In genomic region chr8:124751709-124752173, GRCm38 (mm10) we compare ENCODE assay signal across 8 mouse cellular contexts. TPM values are rescaled to one million over a fixed set of nuclear protein-coding genes. Genes with fewer than 3 reads are reported as not detected.
DNase-seq lines count a peak whose midpoint lies in the region; ATAC-seq and TF ChIP-seq lines count a peak whose summit lies in the region.

Fam89a (minus strand) TSS chr8:124751832.

- H3K4me3 ChIP-seq in C2C12 (ENCODE audit: insufficient read depth, poor library complexity, severe bottlenecking), result peak within 1 kb of the TSS; percentile 32
- H3K4me3 ChIP-seq in forebrain, embryonic 12.5 days (replicated peaks), result peak within 1 kb of the TSS; percentile 57
- H3K4me3 ChIP-seq in limb, embryonic 12.5 days (replicated peaks), result peak within 1 kb of the TSS; percentile 65
- peak within 1 kb of the TSS; percentile 48 for H3K4me3 ChIP-seq in midbrain, embryonic 12.5 days
- H3K4me3 ChIP-seq in stomach, embryonic 16.5 days (replicated peaks; ENCODE audit: low read length), result peak within 1 kb of the TSS; percentile 65

- H3K27ac ChIP-seq in forebrain, embryonic 12.5 days, result no peak within 1 kb of the TSS
- H3K27ac ChIP-seq in limb, embryonic 12.5 days, result no peak within 1 kb of the TSS
- H3K27ac ChIP-seq in midbrain, embryonic 12.5 days (replicated peaks), result no peak within 1 kb of the TSS
- no peak within 1 kb of the TSS; the same call in 1 of the 2 replicates for H3K27ac ChIP-seq in stomach, embryonic 16.5 days (ENCODE audit: low read length)

- H3K79me3 ChIP-seq in C2C12 (ENCODE audit: low read depth), result no peaks in the 10 kb centered on the region

- peak within 1 kb of the TSS; percentile 41 for H3ac ChIP-seq in C2C12 (ENCODE audit: control insufficient read depth, insufficient read length, low read depth)

- WGBS in forebrain, embryonic 12.5 days, result 1% methylated on average over 40 of the region's 41 CpGs
- WGBS in limb, embryonic 12.5 days, result under 1% methylated on average over 38 of the region's 41 CpGs
- 0% methylated on average over 33 of the region's 41 CpGs for WGBS in midbrain, embryonic 12.5 days
- WGBS in stomach, embryonic 16.5 days, result under 1% methylated on average over 41 of the region's 41 CpGs

- H3K9ac ChIP-seq in forebrain, embryonic 12.5 days, result peak within 1 kb of the TSS; percentile 36
- peak within 1 kb of the TSS; percentile 53 for H3K9ac ChIP-seq in limb, embryonic 12.5 days (replicated peaks)
- H3K9ac ChIP-seq in midbrain, embryonic 12.5 days (replicated peaks), result peak within 1 kb of the TSS; percentile 12; the same call in 1 of the 2 replicates
- peak within 1 kb of the TSS; percentile 67 for H3K9ac ChIP-seq in stomach, embryonic 16.5 days (ENCODE audit: low read length)

- peak; percentile 47 for DNase-seq in adrenal gland, adult 18-20 months (ENCODE audit: low spot score in 2 of 2)
- peak; percentile 61 for DNase-seq in heart, postnatal 4 days
- DNase-seq in layer of hippocampus, adult 8-10 months (ENCODE audit: low spot score in 2 of 2), result no peak

- H3K4me2 ChIP-seq in forebrain, embryonic 12.5 days, result peak within 1 kb of the TSS; percentile 77
- peak within 1 kb of the TSS; percentile 84 for H3K4me2 ChIP-seq in limb, embryonic 12.5 days
- peak within 1 kb of the TSS; percentile 77 for H3K4me2 ChIP-seq in midbrain, embryonic 12.5 days (replicated peaks)
- peak within 1 kb of the TSS; percentile 96 for H3K4me2 ChIP-seq in stomach, embryonic 16.5 days (ENCODE audit: low read depth, low read length)

- peak; percentile 63 for ATAC-seq in forebrain, embryonic 12.5 days (ENCODE audit: low FRiP score)
- ATAC-seq in limb, embryonic 12.5 days (ENCODE audit: insufficient number of reproducible peaks, insufficient read depth, low FRiP score, low TSS enrichment, low read depth), result peak; percentile 63; the same call in 1 of the 2 replicates
- ATAC-seq in midbrain, embryonic 12.5 days (ENCODE audit: low FRiP score, low read depth), result peak; percentile 38; the same call in 1 of the 2 replicates
- ATAC-seq in stomach, embryonic 16.5 days (ENCODE audit: insufficient read depth, low FRiP score), result peak; percentile 91

- no peak for TF ChIP-seq CTCF in C2C12 (IDR thresholded peaks at IDR 0.05; ENCODE audit: control insufficient read depth, insufficient read depth, insufficient read length)

- no peaks in the 10 kb centered on the region for H3K36me3 ChIP-seq in C2C12 (ENCODE audit: control insufficient read depth, insufficient read depth)
- H3K36me3 ChIP-seq in forebrain, embryonic 12.5 days (replicated peaks), result no peaks in the 10 kb centered on the region
- H3K36me3 ChIP-seq in limb, embryonic 12.5 days, result no peaks in the 10 kb centered on the region
- no peaks in the 10 kb centered on the region for H3K36me3 ChIP-seq in midbrain, embryonic 12.5 days
- no peaks in the 10 kb centered on the region for H3K36me3 ChIP-seq in stomach, embryonic 16.5 days (ENCODE audit: control insufficient read depth, insufficient read depth, low read length)

- H3K27me3 ChIP-seq in C2C12 (ENCODE audit: control insufficient read depth, insufficient read depth, insufficient read length), result peaks cover 71% of the 10 kb centered on the region
- peaks cover 69% of the 10 kb centered on the region for H3K27me3 ChIP-seq in forebrain, embryonic 12.5 days
- H3K27me3 ChIP-seq in limb, embryonic 12.5 days, result peaks cover 63% of the 10 kb centered on the region
- peaks cover 61% of the 10 kb centered on the region for H3K27me3 ChIP-seq in midbrain, embryonic 12.5 days
- peaks cover 18% of the 10 kb centered on the region for H3K27me3 ChIP-seq in stomach, embryonic 16.5 days (ENCODE audit: control insufficient read depth, insufficient read depth, low read length)

- H3K9me3 ChIP-seq in forebrain, embryonic 12.5 days, result no peaks in the 10 kb centered on the region
- no peaks in the 10 kb centered on the region for H3K9me3 ChIP-seq in limb, embryonic 12.5 days
- no peaks in the 10 kb centered on the region for H3K9me3 ChIP-seq in midbrain, embryonic 12.5 days
- H3K9me3 ChIP-seq in stomach, embryonic 16.5 days (replicated peaks; ENCODE audit: control insufficient read depth, low read length), result no peaks in the 10 kb centered on the region

- H3K79me2 ChIP-seq in C2C12 (ENCODE audit: control insufficient read depth, insufficient read depth), result no peaks in the 10 kb centered on the region

- peaks cover 19% of the 10 kb centered on the region for H3K4me1 ChIP-seq in forebrain, embryonic 12.5 days
- H3K4me1 ChIP-seq in limb, embryonic 12.5 days (replicated peaks), result peaks cover 19% of the 10 kb centered on the region
- H3K4me1 ChIP-seq in midbrain, embryonic 12.5 days, result peaks cover 14% of the 10 kb centered on the region; the same call in 1 of the 2 replicates
- peaks cover 26% of the 10 kb centered on the region for H3K4me1 ChIP-seq in stomach, embryonic 16.5 days (ENCODE audit: control insufficient read depth, insufficient read depth, low read length)

TF ChIP-seq in C2C12, 6 proteins besides CTCF, POLR2A, EP300 and RAD21:
- TF ChIP-seq CEBPB (IDR thresholded peaks at IDR 0.05; ENCODE audit: low read depth) (no peak), MYOG (IDR thresholded peaks at IDR 0.05; ENCODE audit: control insufficient read depth, extremely low read depth, insufficient read length) (no peak), MYOD1 (IDR thresholded peaks at IDR 0.05; ENCODE audit: control insufficient read depth, insufficient read length, low read depth) (no peak), MAX (IDR thresholded peaks at IDR 0.05) (no peak), USF1 (IDR thresholded peaks at IDR 0.05; ENCODE audit: low read depth) (no peak), FOSL1 (IDR thresholded peaks at IDR 0.05; ENCODE audit: insufficient read depth, low read length, poor library complexity, severe bottlenecking) (no peak)

RNA-seq across cellular contexts. Expression of gene Fam89a, which starts in this region (rescaled TPM):
- polyA plus RNA-seq in C2C12 (2012; fragmentation: generic; extraction: Trizol), result 1.5 TPM
- under 1 TPM in 1 of 2 experiments, not detected in 1; 0.90 TPM for total RNA-seq in adrenal gland, adult 18-20 months (2021)
- polyA plus RNA-seq in forebrain, embryonic 12.5 days (2016; fragmentation: Nextera tagmentation; extraction: Ambion mirVana), result 0.79 and 0.97 TPM in 2 replicates
- 1 to 10 TPM; 1.0 to 1.7 TPM for total RNA-seq in heart, postnatal 4 days (2021)
- polyA plus RNA-seq in limb, embryonic 12.5 days (2016; fragmentation: Nextera tagmentation; extraction: Ambion mirVana), result 4.4 and 4.8 TPM in 2 replicates
- polyA plus RNA-seq in midbrain, embryonic 12.5 days (2016; fragmentation: Nextera tagmentation; extraction: Ambion mirVana), result 0.63 and 1.1 TPM in 2 replicates
- polyA plus RNA-seq in stomach, embryonic 16.5 days (2015; fragmentation: Nextera tagmentation; extraction: Ambion mirVana), result 3.2 and 4.7 TPM in 2 replicates
- total RNA-seq in layer of hippocampus, adult 8-10 months (2022), result 1 to 10 TPM in 1 of 4 experiments, under 1 TPM in 3; 0.56 to 1.2 (median 0.73) TPM

Comparison
In these comparisons a context has a peak if more than half of its experiments do, and no peak if none do; other contexts are left out.
1. Peak in DNase-seq in adrenal gland, adult 18-20 months; RNA of the gene not detected or under 1 TPM.
2. Peak in ATAC-seq, H3K4me3 ChIP-seq, H3K9ac ChIP-seq and H3K4me2 ChIP-seq in forebrain, embryonic 12.5 days; RNA of the gene not detected or under 1 TPM.
3. ATAC-seq: peak in every context shown above with its lines; median percentile 91 in stomach, embryonic 16.5 days; 63 in forebrain, embryonic 12.5 days; 63 in limb, embryonic 12.5 days; 38 in midbrain, embryonic 12.5 days.
4. H3K9ac ChIP-seq: peak in every context shown above with its lines; median percentile 67 in stomach, embryonic 16.5 days; 53 in limb, embryonic 12.5 days; 36 in forebrain, embryonic 12.5 days; 12 in midbrain, embryonic 12.5 days.